Mouse (Mus musculus): ENCODE data around the gene Cachd1. TPM values are rescaled to one million over a fixed set of nuclear protein-coding genes. Genes with fewer than 3 reads are reported as not detected.

The Cachd1 gene
- polyA plus RNA-seq, 1 experiment from 2014 or later, result 12.2 TPM

GRCm38 (mm10) chr4:100776871-100777375 lies 448 bp downstream of the Cachd1 start:
- H3K4me3 ChIP-seq (replicated peaks; ENCODE audit: low read depth, low read length), result peak overlapping the region; percentile 88
- H3K27me3 ChIP-seq (ENCODE audit: insufficient read depth, low read length), result no peaks in the 10 kb centered on the region
- no peaks in the 10 kb centered on the region for H3K9me3 ChIP-seq (replicated peaks; ENCODE audit: low read length)
- DNase-seq (ENCODE audit: low spot score) (peak; percentile 57), ATAC-seq (replicated peaks; ENCODE audit: low FRiP score, low read depth) (peak; percentile 57)
- H3K4me1 ChIP-seq (replicated peaks; ENCODE audit: insufficient read depth, low read length), result peaks cover 5% of the 10 kb centered on the region
- peak overlapping the region; percentile 90 for H3K4me2 ChIP-seq (ENCODE audit: low read length)
- no peak for TF ChIP-seq CTCF (IDR thresholded peaks at IDR 0.05; ENCODE audit: low read depth)
- H3K9ac ChIP-seq (ENCODE audit: low read depth, low read length), result peak overlapping the region; percentile 92
- under 1% methylated on average over 63 of the region's 68 CpGs for WGBS
- H3K27ac ChIP-seq, result peak overlapping the region; percentile 91
- H3K36me3 ChIP-seq (ENCODE audit: insufficient read depth, low read length), result no peaks in the 10 kb centered on the region

GRCm38 (mm10) chr4:100777376-100778041 lies 1.0 kb downstream of the Cachd1 start:
- WGBS, result under 1% methylated on average over 40 of the region's 42 CpGs
- Histone ChIP-seq H3K27me3 (ENCODE audit: insufficient read depth, low read length) (no peaks in the 10 kb centered on the region), H3K9me3 (replicated peaks; ENCODE audit: low read length) (no peaks in the 10 kb centered on the region), H3K9ac (ENCODE audit: low read depth, low read length) (peak overlapping the region; percentile 92), H3K36me3 (ENCODE audit: insufficient read depth, low read length) (no peaks in the 10 kb centered on the region), H3K4me2 (ENCODE audit: low read length) (peak overlapping the region; percentile 90), H3K4me1 (replicated peaks; ENCODE audit: insufficient read depth, low read length) (peaks cover 9% of the 10 kb centered on the region), H3K27ac (peak overlapping the region; percentile 91), H3K4me3 (replicated peaks; ENCODE audit: low read depth, low read length) (peak overlapping the region; percentile 88)
- ATAC-seq (replicated peaks; ENCODE audit: low FRiP score, low read depth) (peak; percentile 33), DNase-seq (ENCODE audit: low spot score) (peak; percentile 72)
- no peak for TF ChIP-seq CTCF (IDR thresholded peaks at IDR 0.05; ENCODE audit: low read depth)

DNA sequence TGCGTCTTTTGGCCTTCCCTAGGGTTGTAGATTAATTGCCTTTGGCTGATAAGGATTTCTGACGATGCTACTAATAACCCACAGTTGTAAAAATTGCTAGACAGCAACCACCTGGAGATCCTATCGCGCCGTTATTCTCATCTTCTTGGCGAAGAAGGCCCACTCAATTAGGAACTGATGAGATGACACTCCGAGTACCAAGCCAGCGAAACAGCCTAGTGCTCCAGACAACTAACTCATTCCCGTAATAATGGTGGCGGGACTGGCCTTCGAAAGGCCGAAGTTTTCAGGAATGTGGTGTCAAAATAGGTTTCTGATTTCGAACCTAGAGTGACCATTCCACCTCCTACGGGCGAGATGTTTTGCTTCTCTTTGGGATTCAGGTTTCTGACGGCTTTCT lies 1.6 kb downstream of the Cachd1 start:
- DNase-seq (ENCODE audit: low spot score) (peak; percentile 53), ATAC-seq (replicated peaks; ENCODE audit: low FRiP score, low read depth) (no peak)
- H3K9me3 ChIP-seq (replicated peaks; ENCODE audit: low read length), result no peaks in the 10 kb centered on the region
- peak overlapping the region; percentile 92 for H3K9ac ChIP-seq (ENCODE audit: low read depth, low read length)
- no peak for TF ChIP-seq CTCF (IDR thresholded peaks at IDR 0.05; ENCODE audit: low read depth)
- H3K36me3 ChIP-seq (ENCODE audit: insufficient read depth, low read length), result no peaks in the 10 kb centered on the region
- 6% methylated on average over 16 of the region's 16 CpGs for WGBS
- H3K4me3 ChIP-seq (replicated peaks; ENCODE audit: low read depth, low read length), result peak overlapping the region; percentile 88
- peak overlapping the region; percentile 90 for H3K4me2 ChIP-seq (ENCODE audit: low read length)
- peaks cover 10% of the 10 kb centered on the region for H3K4me1 ChIP-seq (replicated peaks; ENCODE audit: insufficient read depth, low read length)
- H3K27ac ChIP-seq, result 0 out of 2 replicates have a peak overlapping the region, but pooled peaks have one; percentile 91
- no peaks in the 10 kb centered on the region for H3K27me3 ChIP-seq (ENCODE audit: insufficient read depth, low read length)

DNA sequence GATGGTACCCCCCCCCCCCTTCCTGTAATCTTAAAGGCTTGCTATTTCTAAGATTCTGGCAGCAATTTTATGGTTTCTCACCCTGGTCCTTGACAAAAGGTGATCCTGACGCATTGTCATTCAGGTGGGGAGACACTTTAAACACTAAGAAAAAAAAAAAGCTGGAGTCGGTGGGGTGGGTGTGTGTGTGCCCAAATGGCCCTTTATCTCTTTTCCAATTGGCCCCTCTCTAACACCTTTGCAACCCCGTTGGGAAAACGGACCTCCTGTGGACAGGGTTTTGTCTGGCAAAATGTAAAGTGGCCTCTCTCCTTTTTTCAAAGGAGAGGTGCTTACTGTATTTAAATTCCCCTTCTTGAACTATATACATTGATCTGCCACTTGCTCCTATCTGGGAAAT lies 2.5 kb downstream of the Cachd1 start:
- TF ChIP-seq CTCF (IDR thresholded peaks at IDR 0.05; ENCODE audit: low read depth), result no peak
- Histone ChIP-seq H3K27me3 (ENCODE audit: insufficient read depth, low read length) (no peaks in the 10 kb centered on the region), H3K27ac (no peak overlapping the region), H3K4me1 (replicated peaks; ENCODE audit: insufficient read depth, low read length) (peaks cover 10% of the 10 kb centered on the region), H3K36me3 (ENCODE audit: insufficient read depth, low read length) (no peaks in the 10 kb centered on the region), H3K4me2 (ENCODE audit: low read length) (peak overlapping the region; percentile 90), H3K9me3 (replicated peaks; ENCODE audit: low read length) (no peaks in the 10 kb centered on the region), H3K9ac (ENCODE audit: low read depth, low read length) (peak overlapping the region; percentile 92; the same call in 1 of the 2 replicates), H3K4me3 (replicated peaks; ENCODE audit: low read depth, low read length) (peak overlapping the region; percentile 88)
- DNase-seq (ENCODE audit: low spot score) (no peak), ATAC-seq (replicated peaks; ENCODE audit: low FRiP score, low read depth) (no peak)
- WGBS, result 44% methylated on average over 4 of the region's 4 CpGs

- H3K9ac ChIP-seq (ENCODE audit: low read depth, low read length), result no peak overlapping the region
Measured at GRCm38 (mm10) chr4:100779695-100780094, 3.2 kb downstream of the Cachd1 start.

DNA sequence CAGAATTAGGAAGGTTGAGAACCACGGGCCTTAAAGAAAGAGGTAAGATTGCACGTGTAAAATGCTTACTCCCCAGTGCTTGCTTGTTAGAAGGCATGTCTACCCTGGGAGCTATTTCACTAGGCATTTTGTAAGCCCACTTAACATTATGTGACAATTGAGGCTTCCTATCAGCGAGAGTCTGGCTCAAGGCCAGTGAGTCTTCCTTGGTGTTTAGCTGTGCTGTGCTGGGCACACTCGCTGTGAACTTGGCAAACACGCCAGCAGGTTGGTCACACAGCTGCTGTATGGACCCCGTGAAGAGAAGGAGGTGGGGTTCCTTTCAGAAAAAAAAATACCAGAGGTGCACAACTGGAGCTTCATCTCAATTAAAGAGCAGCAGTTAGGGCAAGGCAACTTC lies 4.4 kb downstream of the Cachd1 start:
- 75% methylated on average over 6 of the region's 6 CpGs for WGBS
- H3K27me3 ChIP-seq (ENCODE audit: insufficient read depth, low read length), result no peaks in the 10 kb centered on the region
- no peak overlapping the region for H3K4me2 ChIP-seq (ENCODE audit: low read length)

More at GRCm38 (mm10) chr4:100779695-100780094, 3.2 kb downstream of the Cachd1 start:
- ATAC-seq (replicated peaks; ENCODE audit: low FRiP score, low read depth), result no peak
- no peak overlapping the region for H3K27ac ChIP-seq
- H3K4me2 ChIP-seq (ENCODE audit: low read length), result peak overlapping the region; percentile 90
- H3K27me3 ChIP-seq (ENCODE audit: insufficient read depth, low read length), result no peaks in the 10 kb centered on the region
- H3K4me1 ChIP-seq (replicated peaks; ENCODE audit: insufficient read depth, low read length), result peaks cover 10% of the 10 kb centered on the region
- H3K9me3 ChIP-seq (replicated peaks; ENCODE audit: low read length), result no peaks in the 10 kb centered on the region
- DNase-seq (ENCODE audit: low spot score), result peak; percentile 45
- WGBS, result 37% methylated on average over 5 of the region's 5 CpGs
- TF ChIP-seq CTCF (IDR thresholded peaks at IDR 0.05; ENCODE audit: low read depth), result no peak
- no peaks in the 10 kb centered on the region for H3K36me3 ChIP-seq (ENCODE audit: insufficient read depth, low read length)
- no peak overlapping the region for H3K4me3 ChIP-seq (replicated peaks; ENCODE audit: low read depth, low read length)

More for the DNA sequence above, 4.4 kb downstream of the Cachd1 start:
- no peaks in the 10 kb centered on the region for H3K36me3 ChIP-seq (ENCODE audit: insufficient read depth, low read length)
- no peak overlapping the region for H3K4me3 ChIP-seq (replicated peaks; ENCODE audit: low read depth, low read length)
- no peaks in the 10 kb centered on the region for H3K9me3 ChIP-seq (replicated peaks; ENCODE audit: low read length)
- ATAC-seq (replicated peaks; ENCODE audit: low FRiP score, low read depth) (no peak), DNase-seq (ENCODE audit: low spot score) (no peak)
- H3K4me1 ChIP-seq (replicated peaks; ENCODE audit: insufficient read depth, low read length), result peaks cover 10% of the 10 kb centered on the region
- H3K27ac ChIP-seq, result no peak overlapping the region
- no peak overlapping the region for H3K9ac ChIP-seq (ENCODE audit: low read depth, low read length)
- no peak for TF ChIP-seq CTCF (IDR thresholded peaks at IDR 0.05; ENCODE audit: low read depth)

Data from kidney, postnatal 0 days (tissue).